Mouse (Mus musculus) left cerebral cortex, adult 18-20 months (tissue): ENCODE data around the gene Lepr. TPM values are rescaled to one million over a fixed set of nuclear protein-coding genes. Genes with fewer than 3 reads are reported as not detected.
"Not testable (repeated sequence)": the region's sequence is repeated elsewhere in the genome, so short reads cannot be mapped to it uniquely, and the experiment has no call there.

Experiments used
- DNase-seq, 2 experiments: peaks; one replicate each; pipeline ENCODE4 v3.0.0; 2021 to 2022; ENCODE audit warnings: low spot score in 2 of 2, mixed read lengths in 1 of 2
- total RNA-seq, 2 experiments: library from RNA; stranded (reverse); gene quantifications; 2 replicates each; pipeline ENCODE4 v1.2.3; 2021

Lepr gene
- total RNA-seq, 2 experiments from 2014 or later, result 4.4 to 7.0 TPM

- DNase-seq, result no peak
These were observed 1.9 kb upstream of the Lepr start for GRCm38 (mm10) chr4:101715302-101715701.

GRCm38 (mm10) chr4:101715805-101716204 lies 1.4 kb upstream of the Lepr start:
- DNase-seq, result no peak

- DNase-seq, result no peak
These were observed 1.9 kb downstream of the Lepr start for GRCm38 (mm10) chr4:101718991-101719580.

- DNase-seq, result no peak
These were observed 4.5 kb downstream of the Lepr start for GRCm38 (mm10) chr4:101721705-101722104.

- DNase-seq, result no peak
These were observed 24.8 kb downstream of the Lepr start for GRCm38 (mm10) chr4:101741973-101742372.

GRCm38 (mm10) chr4:101745534-101745933 lies 28.3 kb downstream of the Lepr start:
- no peak for DNase-seq

GRCm38 (mm10) chr4:101760490-101760889 lies 43.3 kb downstream of the Lepr start:
- DNase-seq, result no peak

GRCm38 (mm10) chr4:101843923-101844322 lies 126.7 kb downstream of the Lepr start, which contains the start of gene B020004J07Rik:
Gene B020004J07Rik (minus strand): TSS chr4:101844023.
- not testable (repeated sequence) for DNase-seq

GRCm38 (mm10) chr4:101850908-101851307 lies 133.7 kb downstream of the Lepr start:
- no peak for DNase-seq

- DNase-seq, result peak; percentile 9 to 33
These were observed 143.7 kb downstream of the Lepr start for GRCm38 (mm10) chr4:101860873-101861272.

- no peak for DNase-seq
These were observed 145.1 kb downstream of the Lepr start for GRCm38 (mm10) chr4:101862289-101862688.

Other genes starting within 250 kb of the Lepr start
- gene Dnajc6, start 220.8 kb upstream of the Lepr start, total RNA-seq, result 100 to 1,000 TPM; 306 to 307 TPM
- gene Leprot, start 69.7 kb upstream of the Lepr start, total RNA-seq, result 10 to 100 TPM; 25.8 to 26.9 TPM
- not detected for gene B020004J07Rik, start 126.6 kb downstream of the Lepr start, total RNA-seq
- not detected for gene C130073F10Rik, start 176.4 kb downstream of the Lepr start, total RNA-seq
- gene Gm12800, start 191.7 kb downstream of the Lepr start, total RNA-seq, result not detected
- not detected for gene Gm12794, start 223.0 kb downstream of the Lepr start, total RNA-seq